Mouse (Mus musculus) CH12.LX (cell line): ENCODE measurements around the gene Gm20388. TPM values are rescaled to one million over a fixed set of nuclear protein-coding genes. Genes with fewer than 3 reads are reported as not detected.
A peak's percentile ranks its signal among the peaks of the same experiment; 100 is the strongest.

Experiments
- DNase-seq: peaks from one replicate; pipeline ENCODE4 v3.0.0-alpha.2; 2013; ENCODE audit errors: extremely low read depth
- H3K27ac ChIP-seq: 2 replicates; pipeline ENCODE4 v1.5.1; 2012; ENCODE audit warnings: low read depth, mild to moderate bottlenecking, control low read depth, moderate library complexity; ENCODE audit not compliant: insufficient read depth
- H3K27me3 ChIP-seq: replicated peaks from 2 replicates; pipeline ENCODE3; 2012; ENCODE audit warnings: inconsistent platforms
- H3K36me3 ChIP-seq, 2 experiments: replicated peaks in 1 of 2; 2 replicates each; pipeline versions ENCODE3 to v1.6.1; 2012; ENCODE audit warnings: inconsistent platforms in 1 of 2, low read length in 1 of 2, mild to moderate bottlenecking in 1 of 2, mixed read lengths in 1 of 2, moderate library complexity in 1 of 2; ENCODE audit not compliant: control insufficient read depth in 1 of 2, insufficient read depth in 1 of 2
- H3K4me1 ChIP-seq, 2 experiments: 2 replicates each; pipeline ENCODE4 v1.6.1; 2012; ENCODE audit warnings: inconsistent platforms in 1 of 2, moderate library complexity in 1 of 2; ENCODE audit not compliant: insufficient read depth in 2 of 2, control insufficient read depth in 1 of 2
- H3K4me2 ChIP-seq: 2 replicates; pipeline ENCODE4 v1.6.1; 2012; ENCODE audit warnings: low read depth, mild to moderate bottlenecking, control low read depth; ENCODE audit not compliant: poor library complexity, insufficient read depth, severe bottlenecking
- H3K4me3 ChIP-seq, 3 experiments: fragments of 150-350 bp in 1 of 3; sonication (generic) in 1 of 3; replicated peaks in 1 of 3; 2 replicates each; pipeline versions ENCODE3 to v1.5.1; 2011 to 2012; ENCODE audit warnings: low read depth in 2 of 3, low read length in 2 of 3, mild to moderate bottlenecking in 2 of 3, moderate library complexity in 2 of 3, control low read depth in 1 of 3, improper control_type of control experiment in 1 of 3, inconsistent platforms in 1 of 3, mixed read lengths in 1 of 3; ENCODE audit not compliant: poor library complexity in 1 of 3
- H3K79me2 ChIP-seq: replicated peaks from 2 replicates; pipeline ENCODE4 v1.6.1; 2012; ENCODE audit warnings: mild to moderate bottlenecking, moderate library complexity; ENCODE audit not compliant: control insufficient read depth, poor library complexity, insufficient read depth, severe bottlenecking; ENCODE audit errors: extremely low read depth
- H3K9ac ChIP-seq: 2 replicates; pipeline ENCODE4 v1.6.1; 2012; ENCODE audit warnings: low read depth, mild to moderate bottlenecking, control low read depth, moderate library complexity; ENCODE audit not compliant: insufficient read depth
- H3K9me3 ChIP-seq: replicated peaks from 2 replicates; pipeline ENCODE3; 2012; ENCODE audit warnings: low read length, inconsistent platforms, mixed read lengths
- BHLHE40 ChIP-seq: IDR thresholded peaks from 2 replicates; pipeline ENCODE4 v1.6.1; 2011; ENCODE audit warnings: mild to moderate bottlenecking, low read depth, low read length, improper control_type of control experiment
- CHD1 ChIP-seq: IDR thresholded peaks from 2 replicates; pipeline ENCODE4 v1.6.1; 2012; ENCODE audit warnings: low read depth, low read length, improper control_type of control experiment, inconsistent platforms
- CHD2 ChIP-seq: IDR thresholded peaks from 2 replicates; pipeline ENCODE4 v1.6.1; 2011; ENCODE audit warnings: low read length, improper control_type of control experiment
- JUN ChIP-seq: IDR thresholded peaks from 2 replicates; pipeline ENCODE4 v1.6.1; 2011; ENCODE audit warnings: low read depth, mild to moderate bottlenecking, low read length, improper control_type of control experiment, moderate library complexity; ENCODE audit not compliant: insufficient read depth
- KAT2A ChIP-seq: IDR thresholded peaks from 2 replicates; pipeline ENCODE4 v1.6.1; 2012; ENCODE audit warnings: low read length, improper control_type of control experiment, inconsistent platforms; ENCODE audit not compliant: insufficient replicate concordance
- MAFK ChIP-seq: IDR thresholded peaks from 2 replicates; pipeline ENCODE4 v1.6.1; 2011; ENCODE audit warnings: low read length, improper control_type of control experiment; ENCODE audit not compliant: insufficient replicate concordance
- MAZ ChIP-seq: IDR thresholded peaks from 2 replicates; pipeline ENCODE4 v1.6.1; 2012; ENCODE audit warnings: low read depth, mild to moderate bottlenecking, inconsistent platforms, low read length, improper control_type of control experiment, moderate library complexity
- NELFE ChIP-seq: IDR thresholded peaks from 2 replicates; pipeline ENCODE4 v1.6.1; 2011; ENCODE audit warnings: low read depth, low read length, improper control_type of control experiment
- NRF1 ChIP-seq: IDR thresholded peaks from 2 replicates; pipeline ENCODE4 v1.6.1; 2014; ENCODE audit warnings: low read depth, mild to moderate bottlenecking, inconsistent platforms, low read length, improper control_type of control experiment, moderate library complexity
- POLR2A ChIP-seq: IDR thresholded peaks from 2 replicates; pipeline ENCODE4 v1.6.1; 2011; ENCODE audit warnings: low read depth, mild to moderate bottlenecking, improper control_type of control experiment, low read length
- RAD21 ChIP-seq: IDR thresholded peaks from 2 replicates; pipeline ENCODE4 v1.6.1; 2011; ENCODE audit warnings: low read depth, mild to moderate bottlenecking, low read length, improper control_type of control experiment, moderate library complexity
- SIN3A ChIP-seq: IDR thresholded peaks from 2 replicates; pipeline ENCODE4 v1.6.1; 2012; ENCODE audit warnings: low read length, improper control_type of control experiment, inconsistent platforms
- SMC3 ChIP-seq: IDR thresholded peaks from 2 replicates; pipeline ENCODE4 v1.6.1; 2011; ENCODE audit warnings: low read depth, low read length, improper control_type of control experiment
- TBP ChIP-seq: conservative IDR thresholded peaks from 2 replicates; pipeline ENCODE4 v1.6.1; 2011; ENCODE audit warnings: low read depth, low read length, improper control_type of control experiment
- USF1 ChIP-seq: IDR thresholded peaks from 2 replicates; pipeline ENCODE4 v1.6.1; 2014; ENCODE audit warnings: low read depth, mild to moderate bottlenecking, inconsistent platforms, low read length, improper control_type of control experiment
- USF2 ChIP-seq: conservative IDR thresholded peaks from 2 replicates; pipeline ENCODE4 v1.6.1; 2011; ENCODE audit warnings: low read depth, low read length, improper control_type of control experiment
- ZC3H11A ChIP-seq: IDR thresholded peaks from 2 replicates; pipeline ENCODE4 v1.6.1; 2012; ENCODE audit warnings: low read depth, mild to moderate bottlenecking, inconsistent platforms, low read length, improper control_type of control experiment
- ZMIZ1 ChIP-seq: IDR thresholded peaks from 2 replicates; pipeline ENCODE4 v1.6.1; 2012; ENCODE audit warnings: low read depth, mild to moderate bottlenecking, inconsistent platforms, low read length, improper control_type of control experiment
- dilution Hi-C: fragments of 300-500 bp; cut with MboI; formaldehyde crosslinking; loops from 2 replicates; pipeline ENCODE4 v1.14.3; 2020; ENCODE audit warnings: low sequenced_read_pairs; ENCODE audit not compliant: extremely low pct_unique_long_range_greater_than_20kb, extremely low pct_ligation_motif_present
- in situ Hi-C: fragments of 300-500 bp; cut with MboI; formaldehyde crosslinking; loops from 3 replicates; pipeline ENCODE4 v1.14.3; 2019; ENCODE audit warnings: low sequenced_read_pairs, low pct_ligation_motif_present, low pct_unique_long_range_greater_than_20kb, mixed read lengths
- polyA plus RNA-seq: library from polyadenylated mRNA; unstranded; fragments of >175 nt; gene quantifications from 2 replicates; pipeline ENCODE4 v1.2.1, GENCODE M21; 2012; ENCODE audit warnings: low read depth; ENCODE audit not compliant: insufficient read length
- total RNA-seq, 2 experiments: library from RNA; depleted of rRNA; stranded (reverse); fragments of 300-350 nt in 1 of 2; fragments of >200 nt in 1 of 2; gene quantifications; 2 replicates each; pipeline ENCODE4 v1.2.3; 2012 to 2014

The Gm20388 gene
- total and polyA plus RNA-seq, 3 experiments: 14.8 to 26.3 (median 22.2) TPM

DNA sequence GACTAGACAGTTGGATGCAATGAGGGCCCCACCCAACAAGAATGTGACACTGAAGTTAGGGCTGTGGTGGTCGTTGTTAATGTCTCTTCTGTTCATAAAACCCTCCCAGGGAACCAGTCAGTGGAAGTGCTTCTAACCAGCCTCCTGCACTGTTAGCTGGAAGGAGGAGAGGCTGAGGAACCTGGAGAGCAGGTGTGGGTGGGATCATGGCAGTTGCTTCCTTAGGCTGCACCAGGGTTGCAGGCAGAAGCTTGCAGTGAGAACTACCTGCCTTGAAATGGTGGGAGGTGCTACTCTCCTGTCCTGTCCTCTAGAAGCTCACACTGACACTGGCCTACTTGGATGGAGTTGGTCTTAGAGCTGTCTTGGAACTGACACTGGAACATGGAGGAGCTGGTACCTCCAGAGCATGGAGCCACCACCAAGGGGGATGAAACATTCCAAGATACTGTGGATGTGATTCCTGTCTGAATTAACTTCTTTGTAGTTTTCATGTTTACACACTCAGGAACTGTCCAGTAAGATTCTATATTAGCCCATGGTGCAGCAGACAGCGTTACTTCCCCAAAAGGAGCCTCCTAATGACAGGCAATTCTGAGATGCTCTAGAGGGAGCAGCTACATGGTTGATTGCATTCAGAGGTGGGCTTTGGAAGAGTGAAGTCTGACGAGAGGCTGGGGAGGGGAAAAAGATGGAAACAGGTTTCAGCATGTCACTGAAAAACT is 2043.3 kb downstream of the Gm20388 start:
- H3K4me2 ChIP-seq: no peak overlapping the region
- H3K27ac ChIP-seq: peak overlapping the region; percentile 11; the same call in 1 of the 2 replicates
- DNase-seq: no peak
- H3K4me3 ChIP-seq: no peak overlapping the region
- in situ Hi-C loops (no loop called here), dilution Hi-C loops (no loop called here)
- TF ChIP-seq MAZ: no peak
- peak; percentile 35; the same call in 1 of the 2 replicates for TF ChIP-seq POLR2A
- TF ChIP-seq CHD1: no peak
- no peak for TF ChIP-seq USF1
- H3K4me1 ChIP-seq: peaks cover 21 to 61% of the 10 kb centered on the region in 2 experiments
- H3K9me3 ChIP-seq: no peaks in the 10 kb centered on the region
- peaks cover 56% of the 10 kb centered on the region for H3K79me2 ChIP-seq
- H3K27me3 ChIP-seq: no peaks in the 10 kb centered on the region
- H3K9ac ChIP-seq: no peak overlapping the region
- H3K36me3 ChIP-seq: peaks cover 19 to 58% of the 10 kb centered on the region in 2 experiments

DNA sequence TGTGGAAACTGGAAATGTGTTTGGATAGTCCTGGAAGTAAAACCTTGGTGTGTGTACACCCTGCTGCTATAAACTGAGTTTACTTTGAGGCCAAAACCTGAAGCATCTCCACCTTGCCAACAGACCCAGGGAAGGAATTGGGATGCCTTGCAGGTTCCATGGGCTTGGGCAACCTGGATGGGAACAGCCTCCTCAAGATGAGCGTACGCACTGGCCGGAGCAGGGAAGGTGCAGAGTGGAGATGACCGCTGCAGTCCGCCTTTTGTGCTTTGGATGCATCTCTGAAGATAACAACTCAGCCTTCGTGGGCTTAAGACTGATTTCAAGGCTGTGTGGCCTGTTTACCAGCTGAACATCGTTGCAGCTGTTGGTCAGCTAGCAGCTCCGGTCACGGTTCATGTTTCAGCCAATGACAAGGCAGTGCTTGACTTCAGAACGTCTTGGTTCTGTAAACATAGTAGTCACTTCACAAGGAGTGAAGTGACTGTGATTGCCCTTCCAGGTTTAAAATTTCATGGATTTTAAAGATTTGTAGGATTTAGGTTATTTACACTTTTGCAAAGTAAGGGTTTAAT is 2044.4 kb downstream of the Gm20388 start:
- dilution Hi-C loops: no loop called here
- in situ Hi-C loops: no loop called here
- DNase-seq: no peak
- H3K4me2 ChIP-seq: no peak overlapping the region
- TF ChIP-seq USF2 (no peak), KAT2A (no peak), ZMIZ1 (no peak), BHLHE40 (no peak), NRF1 (no peak), SMC3 (no peak), SIN3A (no peak), TBP (no peak), USF1 (no peak), NELFE (no peak), MAFK (no peak), ZC3H11A (no peak), JUN (no peak), POLR2A (no peak), RAD21 (no peak), CHD2 (no peak)
- peaks cover 62% of the 10 kb centered on the region for H3K79me2 ChIP-seq
- no peak overlapping the region for H3K27ac ChIP-seq
- H3K4me1 ChIP-seq: peaks cover 21 to 63% of the 10 kb centered on the region in 2 experiments
- peaks cover 19 to 62% of the 10 kb centered on the region in 2 experiments for H3K36me3 ChIP-seq
- no peak overlapping the region for H3K4me3 ChIP-seq
- H3K27me3 ChIP-seq: no peaks in the 10 kb centered on the region
- H3K9me3 ChIP-seq: no peaks in the 10 kb centered on the region
- no peak overlapping the region for H3K9ac ChIP-seq
